Mouse (Mus musculus): ENCODE measurements around the gene Hdac8.

Gene Hdac8

GRCm38 (mm10) chrX:102339396-102340155 lies 165.6 kb downstream of the Hdac8 start:
- no peak for DNase-seq (ENCODE audit: low read depth, low spot score)

DNA sequence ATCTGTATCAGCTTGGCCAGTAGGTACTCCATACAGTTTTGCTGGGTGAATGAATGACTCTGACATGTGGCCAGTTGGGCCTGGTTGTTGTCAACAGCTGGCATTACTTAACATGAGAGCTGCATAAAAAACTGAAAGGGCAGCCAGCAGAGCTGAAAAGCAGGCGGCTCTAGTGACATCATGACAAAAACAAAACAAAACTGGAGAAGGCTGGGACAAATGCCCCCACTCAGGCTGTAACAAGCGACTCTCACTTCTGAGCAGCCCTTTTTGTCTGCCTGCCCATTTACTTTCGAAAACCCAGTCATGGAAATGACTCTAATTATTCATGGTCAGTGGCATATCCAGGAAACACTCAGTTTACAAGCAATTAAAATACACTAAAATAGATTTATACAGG lies 185.5 kb downstream of the Hdac8 start:
- no peak for DNase-seq (ENCODE audit: low read depth, low spot score)

DNA sequence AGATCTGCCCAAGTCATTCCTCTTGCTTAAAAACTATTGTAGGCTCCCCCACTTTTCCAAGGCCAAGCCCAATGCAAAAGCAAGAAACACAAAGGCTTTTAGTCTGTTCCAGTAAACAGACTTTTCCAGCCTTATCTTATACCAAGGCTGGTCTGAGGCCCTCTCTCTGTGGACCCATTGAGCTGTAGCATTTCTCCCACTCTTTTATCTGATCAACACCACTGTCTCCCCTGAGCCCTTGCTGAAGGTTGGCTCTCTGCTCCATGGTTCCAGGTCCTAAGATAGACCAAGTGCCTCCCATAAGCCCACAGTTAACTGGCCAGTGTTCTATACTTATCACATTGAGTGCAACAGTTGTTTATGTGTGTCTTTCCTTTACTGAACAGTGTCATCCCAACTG lies 185.9 kb downstream of the Hdac8 start:
- no peak for DNase-seq (ENCODE audit: low read depth, low spot score)

- no peak for DNase-seq (ENCODE audit: low read depth, low spot score)
These were observed 186.4 kb downstream of the Hdac8 start for GRCm38 (mm10) chrX:102318782-102319181.

GRCm38 (mm10) chrX:102311119-102311518 lies 194.0 kb downstream of the Hdac8 start:
- no peak for DNase-seq (ENCODE audit: low read depth, low spot score)

DNA sequence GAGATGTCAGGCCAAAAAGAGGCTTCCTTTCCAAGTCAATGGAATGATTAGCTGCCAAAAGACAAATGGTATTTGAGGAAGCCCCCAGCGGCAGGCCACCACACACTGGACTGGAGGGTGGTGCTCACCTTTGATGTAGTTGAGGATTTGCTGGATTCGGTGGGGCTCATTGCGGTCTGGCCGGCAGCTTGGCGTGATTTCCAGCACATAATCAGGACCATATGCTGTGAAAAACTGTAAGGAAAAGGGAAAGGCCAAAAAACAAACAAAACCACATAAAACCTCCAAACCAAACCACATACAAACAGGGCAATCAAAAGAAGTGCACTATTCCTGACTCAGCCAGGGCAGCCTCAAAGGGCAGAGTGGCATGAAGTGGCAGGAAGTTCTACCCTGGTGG lies 197.6 kb downstream of the Hdac8 start:
- DNase-seq (ENCODE audit: low read depth, low spot score), result no peak

- no peak for DNase-seq (ENCODE audit: low read depth, low spot score)
These were observed 199.4 kb downstream of the Hdac8 start for GRCm38 (mm10) chrX:102305806-102306205.

GRCm38 (mm10) chrX:102304914-102305313 lies 200.2 kb downstream of the Hdac8 start:
- no peak for DNase-seq (ENCODE audit: low read depth, low spot score)

GRCm38 (mm10) chrX:102302476-102302875 lies 202.7 kb downstream of the Hdac8 start:
- no peak for DNase-seq (ENCODE audit: low read depth, low spot score)

DNA sequence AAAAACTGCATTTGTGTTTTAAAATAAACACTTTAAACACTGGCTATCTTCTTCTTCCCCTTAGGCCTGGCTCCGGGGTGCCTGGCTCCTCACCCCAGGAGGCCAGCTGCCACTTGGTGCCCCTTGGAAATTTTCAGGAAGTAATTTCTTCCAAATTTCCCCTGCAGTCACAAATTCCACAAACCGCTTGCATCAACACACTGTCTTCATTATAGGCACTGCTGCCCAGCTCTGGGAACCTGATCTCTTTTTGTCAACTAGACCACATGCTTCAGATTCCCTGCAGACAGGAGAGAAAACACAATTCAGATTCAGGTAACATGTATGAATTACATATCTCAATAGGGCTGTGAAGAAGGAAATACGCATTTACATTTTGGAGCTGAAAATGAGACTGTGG lies 220.3 kb downstream of the Hdac8 start:
- no peak for DNase-seq (ENCODE audit: low read depth, low spot score)

GRCm38 (mm10) chrX:102262620-102263345 lies 242.4 kb downstream of the Hdac8 start:
- DNase-seq (ENCODE audit: low read depth, low spot score), result no peak

DNA sequence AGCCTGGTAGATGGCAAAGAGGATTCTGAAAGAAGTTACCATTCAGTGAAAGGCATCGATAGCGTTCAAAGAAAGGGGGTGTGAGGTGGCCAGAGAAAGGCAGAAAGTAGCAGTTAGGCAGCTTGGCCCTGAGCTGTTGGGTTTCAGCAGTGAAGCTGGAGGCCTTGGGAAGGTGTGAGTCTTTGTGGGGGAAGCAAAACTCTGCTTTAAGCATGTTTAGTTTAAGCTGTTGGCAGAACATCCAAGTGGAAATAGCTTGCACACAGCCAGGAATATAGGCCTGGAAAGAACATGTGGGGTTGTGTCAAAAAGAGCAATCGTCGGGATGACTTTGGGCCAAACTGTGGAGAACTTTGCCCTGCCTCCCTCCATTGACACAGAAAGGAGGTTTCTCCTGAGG lies 245.4 kb downstream of the Hdac8 start:
- DNase-seq (ENCODE audit: low read depth, low spot score), result no peak

DNA sequence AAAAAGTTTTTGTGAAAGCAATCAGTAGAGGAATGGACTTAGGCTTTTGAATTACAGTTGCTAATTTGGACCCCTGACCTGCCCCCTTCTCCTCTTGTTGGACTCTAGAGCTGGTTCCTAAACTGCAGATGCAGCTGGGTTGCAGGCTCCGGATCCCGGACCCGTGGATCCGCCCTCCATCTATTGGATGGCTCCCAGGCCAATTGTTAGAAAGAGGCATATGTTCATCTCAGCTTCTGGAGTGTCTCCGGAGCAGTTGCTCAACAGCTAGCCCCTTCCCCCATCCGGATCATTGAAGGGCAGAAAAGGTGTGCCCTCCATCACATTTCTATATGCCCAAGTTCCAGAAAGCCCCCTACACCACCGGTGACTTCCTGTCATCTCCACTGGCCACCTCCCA lies 251.3 kb downstream of the Hdac8 start:
- DNase-seq (ENCODE audit: low read depth, low spot score), result no peak

DNA sequence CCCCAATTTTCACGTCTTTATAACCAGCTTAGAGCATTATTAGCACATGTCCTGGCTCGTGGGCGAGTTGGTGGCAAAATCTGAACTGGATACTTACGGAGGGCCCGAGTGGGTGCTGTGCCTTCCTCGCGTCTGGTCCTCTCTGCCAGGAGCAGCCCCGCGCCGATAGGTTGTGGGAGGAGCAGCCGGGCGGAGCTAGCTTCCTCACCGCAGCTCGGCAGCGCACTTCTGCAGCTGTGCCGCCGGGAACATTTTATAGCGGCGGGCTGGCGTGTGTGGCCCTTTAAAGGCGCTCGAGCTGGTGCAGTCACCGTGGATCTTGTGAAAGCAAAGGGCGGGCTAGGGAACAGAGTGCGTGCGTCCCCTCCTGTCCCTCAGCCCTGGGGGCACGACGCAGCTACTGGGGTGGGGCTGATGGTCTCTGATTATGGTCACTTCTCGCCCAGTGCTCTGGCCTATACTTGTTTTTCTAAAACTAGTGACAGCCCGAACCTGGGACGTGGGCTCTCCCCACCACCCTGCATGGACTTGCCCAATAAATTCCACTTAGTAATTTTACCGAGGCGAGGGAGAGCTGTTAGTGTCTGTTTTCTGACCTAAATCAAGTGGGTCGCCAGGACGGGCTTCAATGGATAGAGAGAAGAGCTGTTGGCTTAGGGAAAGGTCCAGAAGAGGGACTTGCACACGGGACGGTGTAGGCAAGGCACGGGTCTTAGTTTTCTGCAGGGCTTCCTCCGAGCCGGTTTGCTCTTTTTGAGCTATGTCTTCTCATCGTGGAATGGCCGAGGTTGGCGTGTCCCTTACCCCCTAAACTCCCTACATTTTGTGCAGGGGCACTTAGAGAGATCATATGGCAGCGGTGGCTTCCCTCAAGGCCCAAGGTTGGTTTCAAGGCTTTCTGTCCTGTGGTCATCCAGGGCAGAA lies 253.0 kb downstream of the Hdac8 start, which contains the start of gene Cited1:
Gene Cited1, minus strand, starts transcription at position 245 of the 924 bp plus-strand sequence.
- peak; percentile 38 for DNase-seq (ENCODE audit: low read depth, low spot score)

GRCm38 (mm10) chrX:102251221-102251936 lies 253.8 kb downstream of the Hdac8 start:
- DNase-seq (ENCODE audit: low read depth, low spot score), result no peak

- no peak for DNase-seq (ENCODE audit: low read depth, low spot score)
These were observed 254.3 kb downstream of the Hdac8 start for GRCm38 (mm10) chrX:102250891-102251170.

- no peak for DNase-seq (ENCODE audit: low read depth, low spot score)
These were observed 254.8 kb downstream of the Hdac8 start for GRCm38 (mm10) chrX:102250150-102250890.

- no peak for DNase-seq (ENCODE audit: low read depth, low spot score)
These were observed 260.8 kb downstream of the Hdac8 start for GRCm38 (mm10) chrX:102244334-102244733.

Data from retina, adult 2 months (tissue).